Mouse (Mus musculus) kidney, adult 9 months (tissue): ENCODE results near the gene Scpep1.
A peak's percentile ranks its signal among the peaks of the same experiment; 100 is the strongest.

ENCODE experiments used
- DNase-seq: peaks from one replicate; pipeline ENCODE4 v3.0.0; 2022

Scpep1 gene

GRCm38 (mm10) chr11:88955217-88955969 lies at the start of gene Scpep1:
TSS of gene Scpep1 (minus strand) at chr11:88955465.
- DNase-seq: peak; percentile 99

GRCm38 (mm10) chr11:89003726-89004125 lies 48.5 kb upstream of the Scpep1 start:
- DNase-seq: no peak

- peak; percentile 74 for DNase-seq
Measured at GRCm38 (mm10) chr11:89003078-89003477, 47.8 kb upstream of the Scpep1 start.

GRCm38 (mm10) chr11:89002621-89003020 lies 47.4 kb upstream of the Scpep1 start:
- DNase-seq: no peak

- DNase-seq: no peak
Measured at GRCm38 (mm10) chr11:89002068-89002467, 46.8 kb upstream of the Scpep1 start.

GRCm38 (mm10) chr11:89001569-89001968 lies 46.3 kb upstream of the Scpep1 start:
- no peak for DNase-seq

GRCm38 (mm10) chr11:89000527-89000819 lies 45.2 kb upstream of the Scpep1 start:
- no peak for DNase-seq

GRCm38 (mm10) chr11:88999723-89000526 lies 44.7 kb upstream of the Scpep1 start:
- DNase-seq: peak; percentile 67

GRCm38 (mm10) chr11:88998974-88999722 lies 43.9 kb upstream of the Scpep1 start, which contains the start of gene Trim25:
TSS of gene Trim25 (plus strand) at chr11:88999376.
- DNase-seq: peak; percentile 97

- no peak for DNase-seq
Measured at GRCm38 (mm10) chr11:88998406-88998805, 43.1 kb upstream of the Scpep1 start.

GRCm38 (mm10) chr11:88997343-88997742 lies 42.1 kb upstream of the Scpep1 start:
- DNase-seq: peak; percentile 52

GRCm38 (mm10) chr11:88996427-88996826 lies 41.2 kb upstream of the Scpep1 start:
- no peak for DNase-seq

GRCm38 (mm10) chr11:88995616-88996015 lies 40.4 kb upstream of the Scpep1 start:
- DNase-seq: no peak

- no peak for DNase-seq
Measured at GRCm38 (mm10) chr11:88994492-88994891, 39.2 kb upstream of the Scpep1 start.

GRCm38 (mm10) chr11:88993625-88994024 lies 38.4 kb upstream of the Scpep1 start:
- peak; percentile 86 for DNase-seq

GRCm38 (mm10) chr11:88993186-88993585 lies 37.9 kb upstream of the Scpep1 start:
- DNase-seq: no peak

GRCm38 (mm10) chr11:88989530-88989929 lies 34.3 kb upstream of the Scpep1 start:
- DNase-seq: peak; percentile 48

- DNase-seq: no peak
Measured at GRCm38 (mm10) chr11:88988956-88989355, 33.7 kb upstream of the Scpep1 start.

GRCm38 (mm10) chr11:88986616-88987015 lies 31.4 kb upstream of the Scpep1 start:
- DNase-seq: no peak

- no peak for DNase-seq
Measured at GRCm38 (mm10) chr11:88981337-88981736, 26.1 kb upstream of the Scpep1 start.

GRCm38 (mm10) chr11:88977188-88977587 lies 21.9 kb upstream of the Scpep1 start:
- DNase-seq: no peak

GRCm38 (mm10) chr11:88976320-88976719 lies 21.1 kb upstream of the Scpep1 start:
- peak; percentile 37 for DNase-seq
